Mouse (Mus musculus): Measurements from ENCODE around the gene Pmfbp1. TPM values are rescaled to one million over a fixed set of nuclear protein-coding genes. Genes with fewer than 3 reads are reported as not detected.

Gene Pmfbp1
- polyA plus RNA-seq, 1 experiment = not detected

- TF ChIP-seq FLI1 (IDR thresholded peaks at IDR 0.05; ENCODE audit: low read length) = no peak
- no peak for TF ChIP-seq GATA1 (IDR thresholded peaks at IDR 0.05; ENCODE audit: borderline replicate concordance, low read length)
- no peak overlapping the region for H3K4me3 ChIP-seq (replicated peaks)
- no peaks in the 10 kb centered on the region for H3K36me3 ChIP-seq (replicated peaks; ENCODE audit: low read length)
- H3K4me1 ChIP-seq = no peaks in the 10 kb centered on the region
- peaks cover 2% of the 10 kb centered on the region for H3K27me3 ChIP-seq (replicated peaks)
- no peaks in the 10 kb centered on the region for H3K9me3 ChIP-seq
Measured at GRCm38 (mm10) chr8:109465761-109466160, 28.1 kb upstream of the Pmfbp1 start.

GRCm38 (mm10) chr8:109467516-109467915, 26.3 kb upstream of the Pmfbp1 start:
- TF ChIP-seq FLI1 (IDR thresholded peaks at IDR 0.05; ENCODE audit: low read length) (no peak), GATA1 (IDR thresholded peaks at IDR 0.05; ENCODE audit: borderline replicate concordance, low read length) (no peak)
- H3K36me3 ChIP-seq (replicated peaks; ENCODE audit: low read length) = no peaks in the 10 kb centered on the region
- H3K4me3 ChIP-seq (replicated peaks) = no peak overlapping the region
- no peaks in the 10 kb centered on the region for H3K9me3 ChIP-seq
- peaks cover 2% of the 10 kb centered on the region for H3K27me3 ChIP-seq (replicated peaks)
- no peaks in the 10 kb centered on the region for H3K4me1 ChIP-seq

GRCm38 (mm10) chr8:109468112-109468511, 25.7 kb upstream of the Pmfbp1 start:
- TF ChIP-seq FLI1 (IDR thresholded peaks at IDR 0.05; ENCODE audit: low read length) (no peak), GATA1 (IDR thresholded peaks at IDR 0.05; ENCODE audit: borderline replicate concordance, low read length) (no peak)
- Histone ChIP-seq H3K36me3 (replicated peaks; ENCODE audit: low read length) (no peaks in the 10 kb centered on the region), H3K27me3 (replicated peaks) (peaks cover 2% of the 10 kb centered on the region)

GRCm38 (mm10) chr8:109471876-109472275, 22.0 kb upstream of the Pmfbp1 start:
- no peak overlapping the region for H3K4me3 ChIP-seq (replicated peaks)
- no peaks in the 10 kb centered on the region for H3K4me1 ChIP-seq
- H3K9me3 ChIP-seq = no peaks in the 10 kb centered on the region
- no peaks in the 10 kb centered on the region for H3K36me3 ChIP-seq (replicated peaks; ENCODE audit: low read length)
- no peak for TF ChIP-seq GATA1 (IDR thresholded peaks at IDR 0.05; ENCODE audit: borderline replicate concordance, low read length)
- TF ChIP-seq FLI1 (IDR thresholded peaks at IDR 0.05; ENCODE audit: low read length) = no peak
- no peaks in the 10 kb centered on the region for H3K27me3 ChIP-seq (replicated peaks)

More at GRCm38 (mm10) chr8:109468112-109468511, 25.7 kb upstream of the Pmfbp1 start:
- Histone ChIP-seq H3K4me1 (no peaks in the 10 kb centered on the region), H3K4me3 (replicated peaks) (no peak overlapping the region), H3K9me3 (no peaks in the 10 kb centered on the region)

- no peaks in the 10 kb centered on the region for H3K9me3 ChIP-seq
- TF ChIP-seq GATA1 (IDR thresholded peaks at IDR 0.05; ENCODE audit: borderline replicate concordance, low read length) (no peak), FLI1 (IDR thresholded peaks at IDR 0.05; ENCODE audit: low read length) (no peak)
- H3K4me3 ChIP-seq (replicated peaks) = no peak overlapping the region
- H3K27me3 ChIP-seq (replicated peaks) = no peaks in the 10 kb centered on the region
- H3K36me3 ChIP-seq (replicated peaks; ENCODE audit: low read length) = no peaks in the 10 kb centered on the region
- no peaks in the 10 kb centered on the region for H3K4me1 ChIP-seq
Measured at GRCm38 (mm10) chr8:109472400-109472799, 21.4 kb upstream of the Pmfbp1 start.

- Histone ChIP-seq H3K9me3 (no peaks in the 10 kb centered on the region), H3K4me3 (replicated peaks) (no peak overlapping the region), H3K27me3 (replicated peaks) (no peaks in the 10 kb centered on the region), H3K4me1 (no peaks in the 10 kb centered on the region), H3K36me3 (replicated peaks; ENCODE audit: low read length) (no peaks in the 10 kb centered on the region)
- no peak for TF ChIP-seq GATA1 (IDR thresholded peaks at IDR 0.05; ENCODE audit: borderline replicate concordance, low read length)
- TF ChIP-seq FLI1 (IDR thresholded peaks at IDR 0.05; ENCODE audit: low read length) = no peak
Measured at GRCm38 (mm10) chr8:109474442-109475121, 19.2 kb upstream of the Pmfbp1 start.

GRCm38 (mm10) chr8:109475436-109475835, 18.4 kb upstream of the Pmfbp1 start:
- Histone ChIP-seq H3K27me3 (replicated peaks) (no peaks in the 10 kb centered on the region), H3K36me3 (replicated peaks; ENCODE audit: low read length) (no peaks in the 10 kb centered on the region), H3K4me1 (no peaks in the 10 kb centered on the region), H3K9me3 (no peaks in the 10 kb centered on the region), H3K4me3 (replicated peaks) (no peak overlapping the region)
- no peak for TF ChIP-seq FLI1 (IDR thresholded peaks at IDR 0.05; ENCODE audit: low read length)
- TF ChIP-seq GATA1 (IDR thresholded peaks at IDR 0.05; ENCODE audit: borderline replicate concordance, low read length) = no peak

GRCm38 (mm10) chr8:109478586-109478985, 15.2 kb upstream of the Pmfbp1 start:
- Histone ChIP-seq H3K36me3 (replicated peaks; ENCODE audit: low read length) (no peaks in the 10 kb centered on the region), H3K27me3 (replicated peaks) (no peaks in the 10 kb centered on the region), H3K9me3 (peaks cover 3% of the 10 kb centered on the region; the same call in 1 of the 2 replicates), H3K4me1 (no peaks in the 10 kb centered on the region), H3K4me3 (replicated peaks) (no peak overlapping the region)
- TF ChIP-seq FLI1 (IDR thresholded peaks at IDR 0.05; ENCODE audit: low read length) = no peak
- TF ChIP-seq GATA1 (IDR thresholded peaks at IDR 0.05; ENCODE audit: borderline replicate concordance, low read length) = no peak

GRCm38 (mm10) chr8:109484741-109485140, 9.1 kb upstream of the Pmfbp1 start:
- Histone ChIP-seq H3K36me3 (replicated peaks; ENCODE audit: low read length) (no peaks in the 10 kb centered on the region), H3K27me3 (replicated peaks) (no peaks in the 10 kb centered on the region), H3K4me3 (replicated peaks) (no peak overlapping the region), H3K9me3 (peaks cover 3% of the 10 kb centered on the region; the same call in 1 of the 2 replicates), H3K4me1 (no peaks in the 10 kb centered on the region)
- TF ChIP-seq FLI1 (IDR thresholded peaks at IDR 0.05; ENCODE audit: low read length) = no peak

- Histone ChIP-seq H3K4me3 (replicated peaks) (no peak overlapping the region), H3K9me3 (peaks cover 3% of the 10 kb centered on the region; the same call in 1 of the 2 replicates), H3K27me3 (replicated peaks) (no peaks in the 10 kb centered on the region), H3K4me1 (no peaks in the 10 kb centered on the region), H3K36me3 (replicated peaks; ENCODE audit: low read length) (no peaks in the 10 kb centered on the region)
- TF ChIP-seq FLI1 (IDR thresholded peaks at IDR 0.05; ENCODE audit: low read length) (no peak), GATA1 (IDR thresholded peaks at IDR 0.05; ENCODE audit: borderline replicate concordance, low read length) (no peak)
Measured at GRCm38 (mm10) chr8:109485530-109485929, 8.3 kb upstream of the Pmfbp1 start.

All from megakaryocyte, embryonic 14.5 days (primary cell).